Mouse (Mus musculus) E14TG2a.4 (cell line): Measurements from ENCODE around the gene Adprhl1.

Source experiments
- CTCF ChIP-seq: conservative IDR thresholded peaks from 2 replicates; pipeline ENCODE4 v1.5.1; 2014; ENCODE audit warnings: low read length
- NANOG ChIP-seq: IDR thresholded peaks from 2 replicates; pipeline ENCODE4 v1.6.1; 2014; ENCODE audit warnings: borderline replicate concordance, low read length, mixed read lengths
- POU5F1 ChIP-seq: IDR thresholded peaks from 2 replicates; pipeline ENCODE4 v1.6.1; 2014; ENCODE audit warnings: low read length, borderline replicate concordance

DNA sequence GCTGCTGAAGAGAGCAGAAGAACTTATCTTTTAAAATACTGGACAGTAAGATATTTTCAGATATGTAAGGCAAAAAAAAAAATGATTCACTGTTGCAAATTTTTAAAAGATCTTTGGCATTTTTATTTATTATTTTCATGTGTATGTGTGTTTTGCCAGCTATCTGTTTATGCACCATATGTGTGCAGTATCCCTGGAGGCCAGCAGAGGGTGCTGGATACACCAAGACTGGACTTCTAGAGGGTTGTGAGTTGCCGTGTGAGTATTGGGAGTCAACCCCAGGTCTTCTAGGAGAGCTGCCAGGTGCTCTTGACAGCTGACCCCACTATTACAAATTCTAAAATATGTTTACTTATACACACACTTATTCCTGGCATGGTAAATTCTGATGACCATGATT is 29.2 kb upstream of the Adprhl1 start:
- peak; percentile 74 for TF ChIP-seq CTCF
- no peak for TF ChIP-seq NANOG
- TF ChIP-seq POU5F1: no peak
